Mouse (Mus musculus): Measurements from ENCODE around the gene Nr1d1. TPM values are rescaled to one million over a fixed set of nuclear protein-coding genes. Genes with fewer than 3 reads are reported as not detected.

Gene Nr1d1
- total and polyA plus RNA-seq, 2 experiments from 2014 or later, result 10.7 to 21.0 TPM

- ATAC-seq (ENCODE audit: insufficient read depth, low read depth) (no peak), DNase-seq (ENCODE audit: low spot score) (no peak)
- Histone ChIP-seq H3K36me3 (replicated peaks; ENCODE audit: control insufficient read depth, insufficient read depth, low read length) (no peaks in the 10 kb centered on the region), H3K9ac (replicated peaks; ENCODE audit: low read depth, low read length) (no peak overlapping the region), H3K27me3 (ENCODE audit: control insufficient read depth, insufficient read depth, low read length) (no peaks in the 10 kb centered on the region), H3K4me3 (ENCODE audit: low read depth, low read length) (no peak overlapping the region), H3K4me1 (ENCODE audit: control insufficient read depth, insufficient read depth) (peaks cover 46% of the 10 kb centered on the region), H3K27ac (ENCODE audit: low read depth) (peak overlapping the region; percentile 99), H3K9me3 (replicated peaks; ENCODE audit: control insufficient read depth, low read length) (no peaks in the 10 kb centered on the region), H3K4me2 (ENCODE audit: low read depth, low read length) (peak overlapping the region; percentile 59; the same call in 1 of the 2 replicates)
- 68% methylated on average over 1 of the region's 1 CpGs for WGBS
- peak; percentile 57 for TF ChIP-seq CTCF (IDR thresholded peaks at IDR 0.05; ENCODE audit: low read depth)
- no peak for TF ChIP-seq EP300 (IDR thresholded peaks at IDR 0.05; ENCODE audit: low read depth)
These were observed 12.6 kb upstream of the Nr1d1 start for GRCm38 (mm10) chr11:98787691-98788090.

GRCm38 (mm10) chr11:98787229-98787628 is 12.1 kb upstream of the Nr1d1 start:
- TF ChIP-seq CTCF (IDR thresholded peaks at IDR 0.05; ENCODE audit: low read depth) (peak; percentile 22), EP300 (IDR thresholded peaks at IDR 0.05; ENCODE audit: low read depth) (peak; percentile 22; the same call in 1 of the 2 replicates)
- 13% methylated on average over 7 of the region's 7 CpGs for WGBS
- Histone ChIP-seq H3K27me3 (ENCODE audit: control insufficient read depth, insufficient read depth, low read length) (no peaks in the 10 kb centered on the region), H3K4me1 (ENCODE audit: control insufficient read depth, insufficient read depth) (peaks cover 51% of the 10 kb centered on the region), H3K9ac (replicated peaks; ENCODE audit: low read depth, low read length) (0 out of 2 replicates have a peak overlapping the region, but pooled peaks have one; percentile 2), H3K36me3 (replicated peaks; ENCODE audit: control insufficient read depth, insufficient read depth, low read length) (no peaks in the 10 kb centered on the region), H3K9me3 (replicated peaks; ENCODE audit: control insufficient read depth, low read length) (no peaks in the 10 kb centered on the region), H3K4me3 (ENCODE audit: low read depth, low read length) (no peak overlapping the region), H3K27ac (ENCODE audit: low read depth) (peak overlapping the region; percentile 99), H3K4me2 (ENCODE audit: low read depth, low read length) (peak overlapping the region; percentile 59; the same call in 1 of the 2 replicates)
- DNase-seq (ENCODE audit: low spot score), result no peak
- peak; percentile 21 for ATAC-seq (ENCODE audit: insufficient read depth, low read depth)

DNA sequence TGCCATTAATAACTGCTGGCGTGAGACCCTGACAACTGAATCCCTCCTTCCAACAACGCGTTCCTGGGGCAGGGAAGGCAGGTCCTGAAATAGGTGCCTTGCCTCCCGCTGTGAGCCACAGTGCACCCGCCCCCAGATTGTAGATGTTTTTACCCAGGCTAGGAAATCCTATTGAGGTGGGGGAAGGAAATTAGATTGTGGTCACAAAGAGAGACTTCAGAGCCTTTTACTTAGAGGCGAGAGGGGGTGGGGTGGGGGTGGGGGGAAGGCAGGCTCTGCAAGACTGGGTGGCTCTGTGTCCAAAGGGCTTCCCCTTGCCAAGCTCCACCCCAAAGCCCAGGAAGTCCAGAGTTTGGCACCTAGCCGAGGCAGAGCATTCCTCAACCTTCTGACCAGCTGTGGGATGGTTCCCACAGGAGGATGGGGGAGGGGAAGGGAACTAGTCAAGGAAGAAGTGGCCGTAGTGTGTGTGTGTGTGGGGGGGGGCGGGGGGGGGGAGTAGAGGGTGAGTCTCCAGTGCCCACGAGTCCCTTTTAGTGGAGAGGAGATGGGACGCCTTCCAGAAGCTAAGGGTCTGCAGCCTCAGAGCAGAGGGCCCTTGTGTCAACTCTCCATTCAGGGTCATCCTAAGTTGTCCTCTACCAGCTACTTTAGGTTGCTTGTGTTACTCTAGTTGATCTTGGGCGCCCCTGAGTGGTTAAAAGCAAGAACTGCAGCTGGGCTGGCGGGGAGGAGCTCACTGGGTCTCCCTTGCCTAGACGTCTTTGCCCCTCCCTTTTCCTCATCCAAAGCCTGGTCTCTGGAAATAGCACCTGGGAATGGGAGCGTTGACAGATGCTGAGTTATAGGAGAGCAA is 11.5 kb upstream of the Nr1d1 start:
- H3K9ac ChIP-seq (replicated peaks; ENCODE audit: low read depth, low read length), result peak overlapping the region; percentile 62
- ATAC-seq (ENCODE audit: insufficient read depth, low read depth) (peak; percentile 77), DNase-seq (ENCODE audit: low spot score) (peak; percentile 97)
- H3K4me3 ChIP-seq (ENCODE audit: low read depth, low read length), result peak overlapping the region; percentile 28
- no peaks in the 10 kb centered on the region for H3K9me3 ChIP-seq (replicated peaks; ENCODE audit: control insufficient read depth, low read length)
- H3K4me1 ChIP-seq (ENCODE audit: control insufficient read depth, insufficient read depth), result peaks cover 57% of the 10 kb centered on the region
- H3K27ac ChIP-seq (ENCODE audit: low read depth), result peak overlapping the region; percentile 99
- no peaks in the 10 kb centered on the region for H3K36me3 ChIP-seq (replicated peaks; ENCODE audit: control insufficient read depth, insufficient read depth, low read length)
- H3K4me2 ChIP-seq (ENCODE audit: low read depth, low read length), result peak overlapping the region; percentile 59
- peak; percentile 84 for TF ChIP-seq EP300 (IDR thresholded peaks at IDR 0.05; ENCODE audit: low read depth)
- peak; percentile 91 for TF ChIP-seq CTCF (IDR thresholded peaks at IDR 0.05; ENCODE audit: low read depth)
- no peaks in the 10 kb centered on the region for H3K27me3 ChIP-seq (ENCODE audit: control insufficient read depth, insufficient read depth, low read length)
- WGBS, result under 1% methylated on average over 13 of the region's 15 CpGs

DNA sequence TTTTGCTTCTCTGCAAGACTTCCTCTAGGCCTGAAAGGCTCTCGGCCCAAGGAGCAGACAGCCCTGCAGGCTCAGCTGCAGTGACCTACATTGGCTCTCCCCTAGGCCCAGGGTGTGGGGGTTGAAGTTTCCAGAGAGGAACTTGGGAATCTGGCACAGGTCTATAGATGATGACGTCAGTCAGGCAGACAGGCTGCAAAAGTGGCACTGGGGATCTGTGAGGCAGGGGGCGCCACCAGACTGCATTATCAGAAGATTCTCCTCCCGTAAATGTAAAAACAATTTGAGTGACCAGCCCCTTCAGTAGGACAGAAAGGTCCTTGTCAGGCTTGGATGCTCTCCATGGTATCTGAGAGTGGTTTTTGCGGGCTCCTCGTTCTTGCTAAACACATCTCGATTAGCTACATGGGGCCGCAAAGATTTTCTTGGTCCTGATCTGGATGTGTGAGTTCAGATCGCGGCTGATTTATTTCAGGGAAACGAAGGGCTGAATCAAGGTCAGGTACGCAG is 10.7 kb upstream of the Nr1d1 start:
- Histone ChIP-seq H3K27me3 (ENCODE audit: control insufficient read depth, insufficient read depth, low read length) (no peaks in the 10 kb centered on the region), H3K4me2 (ENCODE audit: low read depth, low read length) (peak overlapping the region; percentile 59), H3K27ac (ENCODE audit: low read depth) (peak overlapping the region; percentile 99), H3K4me3 (ENCODE audit: low read depth, low read length) (peak overlapping the region; percentile 28), H3K4me1 (ENCODE audit: control insufficient read depth, insufficient read depth) (peaks cover 58% of the 10 kb centered on the region), H3K9me3 (replicated peaks; ENCODE audit: control insufficient read depth, low read length) (no peaks in the 10 kb centered on the region), H3K36me3 (replicated peaks; ENCODE audit: control insufficient read depth, insufficient read depth, low read length) (no peaks in the 10 kb centered on the region), H3K9ac (replicated peaks; ENCODE audit: low read depth, low read length) (peak overlapping the region; percentile 62)
- WGBS, result under 1% methylated on average over 12 of the region's 12 CpGs
- peak; percentile 97 for DNase-seq (ENCODE audit: low spot score)
- peak; percentile 38 for ATAC-seq (ENCODE audit: insufficient read depth, low read depth)
- peak; percentile 57; the same call in 1 of the 2 replicates for TF ChIP-seq EP300 (IDR thresholded peaks at IDR 0.05; ENCODE audit: low read depth)
- TF ChIP-seq CTCF (IDR thresholded peaks at IDR 0.05; ENCODE audit: low read depth), result peak; percentile 56

DNA sequence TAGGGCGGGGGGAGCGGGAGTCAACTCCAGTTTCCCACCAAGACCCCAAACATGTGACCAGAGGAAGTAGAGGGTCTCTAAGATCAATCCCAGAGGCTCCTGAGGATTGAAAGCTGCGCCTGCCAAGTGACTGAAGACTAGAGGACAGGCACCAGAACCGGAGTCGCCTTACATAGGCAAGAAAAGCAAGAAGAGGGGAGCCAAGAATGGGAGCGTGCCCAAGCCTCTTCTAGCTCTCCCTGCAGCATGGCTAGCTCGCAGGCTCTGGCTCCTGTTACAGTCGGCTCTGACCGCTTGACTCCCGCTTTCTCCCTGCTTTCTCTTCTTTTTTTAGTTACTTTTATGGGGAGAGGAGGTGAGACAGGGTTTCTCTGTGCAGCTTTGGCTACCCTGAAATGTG is 10.1 kb upstream of the Nr1d1 start:
- no peaks in the 10 kb centered on the region for H3K27me3 ChIP-seq (ENCODE audit: control insufficient read depth, insufficient read depth, low read length)

More for the DNA sequence above, 10.1 kb upstream of the Nr1d1 start:
- peaks cover 58% of the 10 kb centered on the region for H3K4me1 ChIP-seq (ENCODE audit: control insufficient read depth, insufficient read depth)
- peak overlapping the region; percentile 99 for H3K27ac ChIP-seq (ENCODE audit: low read depth)
- peak overlapping the region; percentile 59; the same call in 1 of the 2 replicates for H3K4me2 ChIP-seq (ENCODE audit: low read depth, low read length)
- no peaks in the 10 kb centered on the region for H3K36me3 ChIP-seq (replicated peaks; ENCODE audit: control insufficient read depth, insufficient read depth, low read length)
- no peaks in the 10 kb centered on the region for H3K9me3 ChIP-seq (replicated peaks; ENCODE audit: control insufficient read depth, low read length)
- DNase-seq (ENCODE audit: low spot score), result no peak
- no peak overlapping the region for H3K4me3 ChIP-seq (ENCODE audit: low read depth, low read length)
- ATAC-seq (ENCODE audit: insufficient read depth, low read depth), result no peak
- H3K9ac ChIP-seq (replicated peaks; ENCODE audit: low read depth, low read length), result peak overlapping the region; percentile 62; the same call in 1 of the 2 replicates
- no peak for TF ChIP-seq EP300 (IDR thresholded peaks at IDR 0.05; ENCODE audit: low read depth)
- TF ChIP-seq CTCF (IDR thresholded peaks at IDR 0.05; ENCODE audit: low read depth), result no peak
- 28% methylated on average over 10 of the region's 10 CpGs for WGBS

All from heart, postnatal 0 days (tissue).